Mouse (Mus musculus): ENCODE results near the gene Olfr145. TPM values are rescaled to one million over a fixed set of nuclear protein-coding genes. Genes with fewer than 3 reads are reported as not detected.

The Olfr145 gene
- polyA plus RNA-seq, 1 experiment from 2014 or later, result not detected

GRCm38 (mm10) chr9:37917540-37917939 is 21.0 kb downstream of the Olfr145 start, which contains the start of gene Olfr878:
Olfr878 (plus strand) TSS chr9:37917840.
- Histone ChIP-seq H3K4me3 (ENCODE audit: low read depth, low read length) (no peak within 1 kb of the TSS), H3K4me2 (replicated peaks; ENCODE audit: low read depth, low read length) (no peak within 1 kb of the TSS), H3K4me1 (ENCODE audit: control insufficient read depth, insufficient read depth, low read length) (no peaks in the 10 kb centered on the region), H3K27me3 (ENCODE audit: control insufficient read depth, insufficient read depth, low read length) (no peaks in the 10 kb centered on the region), H3K27ac (ENCODE audit: low read length) (no peak within 1 kb of the TSS), H3K36me3 (ENCODE audit: control insufficient read depth, insufficient read depth, low read length) (no peaks in the 10 kb centered on the region), H3K9ac (replicated peaks; ENCODE audit: low read depth, low read length) (no peak within 1 kb of the TSS), H3K9me3 (ENCODE audit: control insufficient read depth, low read depth, low read length) (no peaks in the 10 kb centered on the region)
- WGBS, result 73% methylated on average over 2 of the region's 2 CpGs
- ATAC-seq (ENCODE audit: insufficient number of reproducible peaks, insufficient read depth, low FRiP score, low read depth), result no peak

- Histone ChIP-seq H3K27ac (ENCODE audit: low read length) (no peak overlapping the region), H3K4me2 (replicated peaks; ENCODE audit: low read depth, low read length) (no peak overlapping the region), H3K9me3 (ENCODE audit: control insufficient read depth, low read depth, low read length) (no peaks in the 10 kb centered on the region), H3K4me3 (ENCODE audit: low read depth, low read length) (no peak overlapping the region), H3K27me3 (ENCODE audit: control insufficient read depth, insufficient read depth, low read length) (no peaks in the 10 kb centered on the region), H3K36me3 (ENCODE audit: control insufficient read depth, insufficient read depth, low read length) (no peaks in the 10 kb centered on the region), H3K9ac (replicated peaks; ENCODE audit: low read depth, low read length) (no peak overlapping the region), H3K4me1 (ENCODE audit: control insufficient read depth, insufficient read depth, low read length) (no peaks in the 10 kb centered on the region)
- WGBS, result 53% methylated on average over 1 of the region's 1 CpGs
- ATAC-seq (ENCODE audit: insufficient number of reproducible peaks, insufficient read depth, low FRiP score, low read depth), result no peak
These were observed 21.5 kb downstream of the Olfr145 start for GRCm38 (mm10) chr9:37918018-37918417.

- H3K9ac ChIP-seq (replicated peaks; ENCODE audit: low read depth, low read length), result no peak overlapping the region
- ATAC-seq (ENCODE audit: insufficient number of reproducible peaks, insufficient read depth, low FRiP score, low read depth), result no peak
- H3K27me3 ChIP-seq (ENCODE audit: control insufficient read depth, insufficient read depth, low read length), result no peaks in the 10 kb centered on the region
- no peaks in the 10 kb centered on the region for H3K36me3 ChIP-seq (ENCODE audit: control insufficient read depth, insufficient read depth, low read length)
- no peaks in the 10 kb centered on the region for H3K9me3 ChIP-seq (ENCODE audit: control insufficient read depth, low read depth, low read length)
- H3K27ac ChIP-seq (ENCODE audit: low read length), result no peak overlapping the region
- H3K4me1 ChIP-seq (ENCODE audit: control insufficient read depth, insufficient read depth, low read length), result no peaks in the 10 kb centered on the region
- no peak overlapping the region for H3K4me3 ChIP-seq (ENCODE audit: low read depth, low read length)
- no peak overlapping the region for H3K4me2 ChIP-seq (replicated peaks; ENCODE audit: low read depth, low read length)
- WGBS, result 74% methylated on average over 5 of the region's 5 CpGs
These were observed 27.7 kb downstream of the Olfr145 start for GRCm38 (mm10) chr9:37924194-37924593.

- WGBS, result 56% methylated on average over 2 of the region's 2 CpGs
These were observed 28.9 kb downstream of the Olfr145 start for GRCm38 (mm10) chr9:37925445-37925844.

GRCm38 (mm10) chr9:37926019-37927013 is 29.8 kb downstream of the Olfr145 start:
- no peak overlapping the region for H3K9ac ChIP-seq (replicated peaks; ENCODE audit: low read depth, low read length)
- H3K4me2 ChIP-seq (replicated peaks; ENCODE audit: low read depth, low read length), result no peak overlapping the region
- H3K4me3 ChIP-seq (ENCODE audit: low read depth, low read length), result no peak overlapping the region
- WGBS, result 48% methylated on average over 3 of the region's 3 CpGs
- H3K4me1 ChIP-seq (ENCODE audit: control insufficient read depth, insufficient read depth, low read length), result no peaks in the 10 kb centered on the region
- H3K27ac ChIP-seq (ENCODE audit: low read length), result no peak overlapping the region
- no peaks in the 10 kb centered on the region for H3K9me3 ChIP-seq (ENCODE audit: control insufficient read depth, low read depth, low read length)
- H3K27me3 ChIP-seq (ENCODE audit: control insufficient read depth, insufficient read depth, low read length), result no peaks in the 10 kb centered on the region
- H3K36me3 ChIP-seq (ENCODE audit: control insufficient read depth, insufficient read depth, low read length), result no peaks in the 10 kb centered on the region
- no peak for ATAC-seq (ENCODE audit: insufficient number of reproducible peaks, insufficient read depth, low FRiP score, low read depth)

More at GRCm38 (mm10) chr9:37925445-37925844, 28.9 kb downstream of the Olfr145 start:
- Histone ChIP-seq H3K27ac (ENCODE audit: low read length) (no peak overlapping the region), H3K27me3 (ENCODE audit: control insufficient read depth, insufficient read depth, low read length) (no peaks in the 10 kb centered on the region), H3K36me3 (ENCODE audit: control insufficient read depth, insufficient read depth, low read length) (no peaks in the 10 kb centered on the region), H3K9ac (replicated peaks; ENCODE audit: low read depth, low read length) (no peak overlapping the region), H3K4me1 (ENCODE audit: control insufficient read depth, insufficient read depth, low read length) (no peaks in the 10 kb centered on the region), H3K4me2 (replicated peaks; ENCODE audit: low read depth, low read length) (no peak overlapping the region), H3K4me3 (ENCODE audit: low read depth, low read length) (no peak overlapping the region), H3K9me3 (ENCODE audit: control insufficient read depth, low read depth, low read length) (no peaks in the 10 kb centered on the region)
- ATAC-seq (ENCODE audit: insufficient number of reproducible peaks, insufficient read depth, low FRiP score, low read depth), result no peak

- no peak overlapping the region for H3K4me2 ChIP-seq (replicated peaks; ENCODE audit: low read depth, low read length)
- H3K4me1 ChIP-seq (ENCODE audit: control insufficient read depth, insufficient read depth, low read length), result no peaks in the 10 kb centered on the region
- H3K27me3 ChIP-seq (ENCODE audit: control insufficient read depth, insufficient read depth, low read length), result no peaks in the 10 kb centered on the region
- H3K9me3 ChIP-seq (ENCODE audit: control insufficient read depth, low read depth, low read length), result no peaks in the 10 kb centered on the region
- 3% methylated on average over 11 of the region's 11 CpGs for WGBS
- H3K9ac ChIP-seq (replicated peaks; ENCODE audit: low read depth, low read length), result no peak overlapping the region
- H3K4me3 ChIP-seq (ENCODE audit: low read depth, low read length), result no peak overlapping the region
- H3K27ac ChIP-seq (ENCODE audit: low read length), result no peak overlapping the region
- peak; percentile 33; the same call in 1 of the 2 replicates for ATAC-seq (ENCODE audit: insufficient number of reproducible peaks, insufficient read depth, low FRiP score, low read depth)
- H3K36me3 ChIP-seq (ENCODE audit: control insufficient read depth, insufficient read depth, low read length), result no peaks in the 10 kb centered on the region
These were observed 36.0 kb downstream of the Olfr145 start for GRCm38 (mm10) chr9:37932519-37932918.

GRCm38 (mm10) chr9:37934146-37934545 is 37.6 kb downstream of the Olfr145 start:
- no peak for ATAC-seq (ENCODE audit: insufficient number of reproducible peaks, insufficient read depth, low FRiP score, low read depth)
- no peaks in the 10 kb centered on the region for H3K36me3 ChIP-seq (ENCODE audit: control insufficient read depth, insufficient read depth, low read length)
- H3K27me3 ChIP-seq (ENCODE audit: control insufficient read depth, insufficient read depth, low read length), result no peaks in the 10 kb centered on the region
- H3K4me1 ChIP-seq (ENCODE audit: control insufficient read depth, insufficient read depth, low read length), result no peaks in the 10 kb centered on the region
- H3K4me2 ChIP-seq (replicated peaks; ENCODE audit: low read depth, low read length), result no peak overlapping the region
- no peak overlapping the region for H3K9ac ChIP-seq (replicated peaks; ENCODE audit: low read depth, low read length)
- H3K9me3 ChIP-seq (ENCODE audit: control insufficient read depth, low read depth, low read length), result no peaks in the 10 kb centered on the region
- no peak overlapping the region for H3K4me3 ChIP-seq (ENCODE audit: low read depth, low read length)
- no peak overlapping the region for H3K27ac ChIP-seq (ENCODE audit: low read length)

- ATAC-seq (ENCODE audit: insufficient number of reproducible peaks, insufficient read depth, low FRiP score, low read depth), result no peak
- 96% methylated on average over 2 of the region's 2 CpGs for WGBS
- Histone ChIP-seq H3K4me3 (ENCODE audit: low read depth, low read length) (no peak overlapping the region), H3K27me3 (ENCODE audit: control insufficient read depth, insufficient read depth, low read length) (no peaks in the 10 kb centered on the region), H3K36me3 (ENCODE audit: control insufficient read depth, insufficient read depth, low read length) (no peaks in the 10 kb centered on the region), H3K9me3 (ENCODE audit: control insufficient read depth, low read depth, low read length) (no peaks in the 10 kb centered on the region), H3K27ac (ENCODE audit: low read length) (no peak overlapping the region), H3K4me1 (ENCODE audit: control insufficient read depth, insufficient read depth, low read length) (no peaks in the 10 kb centered on the region), H3K4me2 (replicated peaks; ENCODE audit: low read depth, low read length) (no peak overlapping the region), H3K9ac (replicated peaks; ENCODE audit: low read depth, low read length) (no peak overlapping the region)
These were observed 44.6 kb downstream of the Olfr145 start for GRCm38 (mm10) chr9:37941167-37941566.
